Mouse (Mus musculus) stomach, postnatal 0 days (tissue): ENCODE measurements at regions not wholly inside any gene's neighbourhood (a gene's known extent, or its start where the extent isn't known, plus 50 kb on each side); places are given as distances from the start of the nearest gene placed in this dataset.

Source experiments
- CTCF ChIP-seq: IDR thresholded peaks from 2 replicates; pipeline ENCODE4 v1.5.1; 2016; ENCODE audit warnings: antibody characterized with exemption, low read depth, mild to moderate bottlenecking, moderate library complexity
- EP300 ChIP-seq: optimal IDR thresholded peaks from 2 replicates; pipeline ENCODE3; 2016; ENCODE audit warnings: antibody characterized with exemption

DNA sequence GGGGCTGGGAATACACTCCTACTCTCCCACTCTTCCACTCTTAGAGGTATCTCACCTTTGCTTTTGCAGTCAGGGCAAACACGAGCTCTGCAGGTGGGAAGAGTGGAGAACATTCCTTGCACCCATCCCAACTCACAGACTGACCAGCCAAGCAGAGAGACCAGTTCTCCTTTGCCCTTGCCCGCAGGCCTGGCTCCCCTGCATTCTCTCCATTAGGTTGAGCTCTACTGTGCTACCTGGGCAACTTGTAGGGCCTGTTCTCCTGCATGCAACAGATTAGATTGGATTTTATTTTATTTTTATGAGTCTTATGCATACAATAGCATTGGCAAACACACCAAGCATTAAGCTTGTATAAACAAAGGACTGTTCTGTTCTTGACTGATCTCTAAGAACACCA is 1483.2 kb upstream of the B3galt2 start:
- TF ChIP-seq CTCF (no peak), EP300 (no peak)
